Mouse (Mus musculus): ENCODE measurements around the gene Rln3.
"Not testable (repeated sequence)": the region's sequence is repeated elsewhere in the genome, so short reads cannot be mapped to it uniquely, and the experiment has no call there.

Gene Rln3

GRCm38 (mm10) chr8:84019738-84020137, 25.1 kb downstream of the Rln3 start:
- DNase-seq (ENCODE audit: low spot score): no peak

DNA sequence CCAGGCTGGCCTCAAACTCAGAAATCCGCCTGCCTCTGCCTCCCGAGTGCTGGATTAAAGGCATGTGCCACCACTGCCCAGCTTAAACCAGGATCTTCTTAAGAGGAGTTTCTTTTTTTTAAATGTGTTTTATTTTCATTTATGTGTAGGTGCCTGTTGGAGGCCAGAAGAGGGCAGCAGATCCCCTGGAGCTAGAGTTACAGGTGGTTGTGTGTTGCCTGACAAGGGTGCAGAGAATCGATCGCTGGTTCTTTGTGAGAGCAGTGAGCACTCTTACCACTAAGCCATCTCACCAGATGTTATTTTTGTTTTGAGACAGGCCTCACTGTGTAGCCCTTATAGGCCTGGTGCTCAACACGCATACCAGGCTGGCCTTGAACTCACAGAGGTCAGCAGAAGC, 29.0 kb downstream of the Rln3 start:
- DNase-seq (ENCODE audit: low spot score): no peak

GRCm38 (mm10) chr8:84012499-84013165, 32.2 kb downstream of the Rln3 start:
- peak; percentile 80 for DNase-seq (ENCODE audit: low spot score)

DNA sequence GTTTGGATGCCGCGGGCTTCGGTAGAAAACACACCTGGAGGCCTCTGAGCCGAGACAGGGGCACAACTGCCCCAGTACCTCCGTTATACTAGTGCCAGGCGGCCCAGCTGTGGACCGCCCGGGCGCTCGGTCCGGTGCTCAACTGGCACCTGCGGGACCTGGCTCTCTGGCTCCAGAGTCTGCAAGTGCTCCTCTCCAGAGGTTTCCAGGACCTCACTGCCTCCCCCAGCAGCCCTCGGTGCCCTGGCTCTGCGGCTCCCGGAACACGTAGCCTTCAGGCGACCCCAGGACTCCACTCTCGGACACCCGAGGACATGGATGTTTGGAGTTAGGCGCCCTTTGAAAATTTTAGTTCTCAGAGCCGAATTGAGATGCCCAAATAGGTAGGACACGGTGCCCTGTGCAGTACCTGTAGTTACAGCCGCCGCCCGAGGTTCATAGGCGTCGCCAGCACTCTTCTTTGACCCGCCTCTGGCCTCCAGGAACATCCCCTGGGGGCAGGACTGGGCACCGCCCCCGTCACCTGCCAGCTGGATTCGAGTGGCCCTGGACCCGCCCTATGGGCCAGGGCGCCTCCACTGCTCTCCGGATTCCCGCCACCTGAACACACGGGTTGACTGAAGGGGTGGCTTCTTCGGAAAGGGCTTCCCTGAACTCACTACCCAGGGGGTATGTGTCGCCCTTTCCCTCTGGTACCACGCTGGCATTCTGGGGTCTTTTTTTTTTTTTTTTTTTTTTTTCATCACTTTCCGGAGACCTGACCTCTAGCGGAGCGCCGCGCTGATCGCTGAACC, 32.9 kb downstream of the Rln3 start, which contains the start of gene 2210011C24Rik:
Gene 2210011C24Rik, minus strand, starts transcription at position 467 of the 794 bp plus-strand sequence.
- no peak for DNase-seq (ENCODE audit: low spot score)

- peak; percentile 77 for DNase-seq (ENCODE audit: low spot score)
Observed at GRCm38 (mm10) chr8:84010625-84011611, 33.9 kb downstream of the Rln3 start.

DNA sequence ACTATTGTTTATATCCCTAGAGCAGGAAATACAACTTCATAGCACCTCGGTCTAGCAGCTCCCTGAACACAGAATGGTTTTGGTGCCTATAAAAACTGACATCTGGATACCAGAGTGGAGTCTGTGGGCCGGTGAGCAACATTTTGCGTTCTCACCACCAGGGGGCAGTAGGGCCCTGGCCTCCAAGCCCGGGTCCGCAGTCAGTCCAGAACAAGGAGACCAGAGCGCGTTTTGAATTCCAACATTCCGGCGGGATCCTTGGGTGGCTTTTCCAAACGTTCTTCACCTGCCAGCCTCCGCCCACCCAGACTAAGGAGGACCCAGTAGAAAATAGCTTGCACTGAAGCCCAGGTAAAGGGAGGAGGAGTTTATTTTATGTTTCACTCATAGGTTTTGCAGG, 34.9 kb downstream of the Rln3 start:
- DNase-seq (ENCODE audit: low spot score): peak; percentile 92

GRCm38 (mm10) chr8:84008362-84008761, 36.4 kb downstream of the Rln3 start:
- peak; percentile 73 for DNase-seq (ENCODE audit: low spot score)

DNA sequence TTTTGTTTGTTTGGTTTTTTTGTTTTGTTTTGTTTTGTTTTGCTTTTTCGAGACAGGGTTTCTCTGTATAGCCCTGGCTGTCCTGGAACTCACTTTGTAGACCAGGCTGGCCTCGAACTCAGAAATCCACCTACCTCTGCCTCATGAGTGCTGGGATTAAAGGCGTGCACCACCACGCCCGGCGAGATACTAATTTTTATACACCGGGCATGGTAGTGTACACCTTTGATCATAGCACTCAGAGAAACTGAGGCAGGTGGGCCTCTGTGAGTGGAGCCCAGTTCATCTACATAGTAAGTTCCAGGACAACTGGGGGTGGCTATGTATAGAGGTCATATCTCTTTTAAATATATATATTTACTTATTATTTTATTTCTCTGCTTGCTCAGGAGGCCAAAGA, 39.3 kb downstream of the Rln3 start:
- not testable (repeated sequence) for DNase-seq (ENCODE audit: low spot score)

GRCm38 (mm10) chr8:84004533-84005201, 40.1 kb downstream of the Rln3 start:
- peak; percentile 94 for DNase-seq (ENCODE audit: low spot score)

DNA sequence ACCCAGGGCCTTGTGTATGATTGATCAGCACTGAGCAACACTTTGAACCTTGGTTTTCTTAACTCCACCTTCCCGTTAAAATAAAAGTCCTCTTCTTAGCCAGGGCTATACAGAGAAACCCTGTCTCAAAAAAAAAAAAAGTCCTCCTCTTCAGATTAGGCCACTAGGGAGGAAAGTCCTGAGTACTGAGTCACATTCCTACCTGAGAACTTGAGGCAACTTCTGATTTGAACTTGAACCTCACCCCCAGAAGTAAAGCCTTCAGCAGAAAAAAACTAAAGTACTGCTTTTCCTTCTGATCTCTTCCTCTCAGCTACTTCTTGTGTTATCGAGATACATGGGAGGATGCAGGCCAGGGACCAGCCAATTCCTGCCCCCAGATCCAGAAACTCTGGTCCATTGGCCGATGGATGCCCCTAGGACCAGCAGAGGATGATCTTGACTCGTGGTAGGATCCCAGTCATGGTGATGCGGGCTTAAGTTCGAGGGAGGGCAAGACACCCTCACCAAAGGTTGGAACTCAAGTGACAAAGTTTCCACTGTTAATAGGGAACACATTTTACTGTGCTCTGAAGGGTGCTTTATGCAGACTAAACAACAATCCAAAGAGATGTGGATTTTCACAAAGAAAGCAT, 41.1 kb downstream of the Rln3 start:
- no peak for DNase-seq (ENCODE audit: low spot score)

- DNase-seq (ENCODE audit: low spot score): no peak
Observed at GRCm38 (mm10) chr8:84002957-84003611, 41.7 kb downstream of the Rln3 start.

GRCm38 (mm10) chr8:84001281-84002000, 43.4 kb downstream of the Rln3 start, which contains the start of gene 1700067K01Rik:
1700067K01Rik (plus strand) TSS chr8:84001502.
- no peak for DNase-seq (ENCODE audit: low spot score)

DNA sequence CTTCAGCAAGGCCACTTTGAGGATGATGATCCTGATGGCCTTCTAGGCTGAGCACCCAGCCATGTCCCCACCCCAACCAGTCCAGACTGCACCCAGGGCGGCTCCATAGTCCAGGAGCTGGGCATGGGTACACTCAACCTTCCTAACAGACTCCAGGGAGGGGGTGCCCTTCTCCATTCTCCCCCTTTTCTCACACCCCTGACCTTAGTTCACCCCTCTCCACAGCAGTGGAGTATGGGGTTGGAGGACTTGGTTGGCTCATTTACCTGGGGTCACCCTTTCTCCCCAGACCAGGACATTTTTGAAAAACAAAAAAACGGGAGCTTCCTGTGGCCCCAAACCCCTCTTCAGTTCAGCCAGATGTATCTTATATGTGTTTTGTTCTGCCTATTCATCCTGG, 45.0 kb downstream of the Rln3 start:
- DNase-seq (ENCODE audit: low spot score): no peak

DNA sequence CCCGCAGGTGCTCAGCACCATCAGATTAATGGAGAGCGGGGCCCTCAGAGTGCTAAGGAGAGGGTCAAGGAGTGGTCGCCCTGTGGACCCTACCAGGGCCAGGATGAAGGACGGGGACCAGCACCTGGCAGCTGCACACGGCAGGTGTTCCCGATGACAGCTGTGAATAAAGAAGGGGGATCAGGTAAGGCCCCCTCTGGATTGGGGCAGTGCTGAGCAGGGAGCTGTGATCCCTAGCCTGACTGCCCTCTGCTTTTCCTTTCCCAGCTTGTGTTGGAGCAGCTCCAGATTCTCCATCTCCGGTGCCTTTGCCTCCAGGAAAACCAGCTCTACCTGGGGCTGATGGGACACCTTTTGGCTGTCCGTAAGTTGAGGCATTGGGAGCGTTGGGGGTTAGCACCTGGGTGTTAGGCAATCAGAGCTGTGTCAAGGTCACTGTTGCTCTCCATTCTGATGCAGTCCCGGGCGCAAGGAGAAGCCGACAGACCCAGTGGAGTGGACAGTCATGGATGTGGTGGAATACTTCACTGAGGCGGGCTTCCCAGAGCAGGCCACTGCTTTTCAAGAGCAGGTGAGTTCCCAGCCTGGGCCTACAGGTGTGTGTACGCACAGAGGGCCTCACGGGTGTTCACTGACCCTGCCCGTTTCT, 45.6 kb downstream of the Rln3 start:
- no peak for DNase-seq (ENCODE audit: low spot score)

- DNase-seq (ENCODE audit: low spot score): peak; percentile 87
Observed at GRCm38 (mm10) chr8:83998231-83999056, 46.4 kb downstream of the Rln3 start.

DNA sequence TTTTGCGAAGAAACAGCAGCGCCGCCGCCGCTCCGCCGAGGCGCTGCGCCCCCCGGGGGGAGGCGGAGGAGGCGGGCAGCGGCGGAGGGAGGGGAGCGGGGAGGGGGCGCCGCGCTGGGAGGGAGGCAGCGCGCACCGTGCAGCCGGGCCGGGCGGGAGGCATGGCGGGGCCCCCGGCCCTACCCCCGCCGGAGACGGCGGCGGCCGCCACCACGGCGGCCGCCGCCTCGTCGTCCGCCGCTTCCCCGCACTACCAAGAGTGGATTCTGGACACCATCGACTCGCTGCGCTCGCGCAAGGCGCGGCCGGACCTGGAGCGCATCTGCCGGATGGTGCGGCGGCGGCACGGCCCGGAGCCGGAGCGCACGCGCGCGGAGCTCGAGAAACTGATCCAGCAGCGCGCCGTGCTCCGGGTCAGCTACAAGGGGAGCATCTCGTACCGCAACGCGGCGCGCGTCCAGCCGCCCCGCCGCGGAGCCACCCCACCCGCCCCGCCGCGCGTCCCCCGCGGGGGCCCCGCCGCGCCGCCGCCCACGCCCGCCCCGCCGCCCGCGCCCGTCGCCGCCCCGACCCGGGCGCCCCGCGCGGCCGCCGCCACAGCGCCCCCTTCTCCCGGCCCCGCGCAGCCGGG, 47.2 kb downstream of the Rln3 start, which contains the start of gene Samd1:
Gene Samd1, plus strand, starts transcription at position 162 of the 631 bp plus-strand sequence.
- DNase-seq (ENCODE audit: low spot score): peak; percentile 71

DNA sequence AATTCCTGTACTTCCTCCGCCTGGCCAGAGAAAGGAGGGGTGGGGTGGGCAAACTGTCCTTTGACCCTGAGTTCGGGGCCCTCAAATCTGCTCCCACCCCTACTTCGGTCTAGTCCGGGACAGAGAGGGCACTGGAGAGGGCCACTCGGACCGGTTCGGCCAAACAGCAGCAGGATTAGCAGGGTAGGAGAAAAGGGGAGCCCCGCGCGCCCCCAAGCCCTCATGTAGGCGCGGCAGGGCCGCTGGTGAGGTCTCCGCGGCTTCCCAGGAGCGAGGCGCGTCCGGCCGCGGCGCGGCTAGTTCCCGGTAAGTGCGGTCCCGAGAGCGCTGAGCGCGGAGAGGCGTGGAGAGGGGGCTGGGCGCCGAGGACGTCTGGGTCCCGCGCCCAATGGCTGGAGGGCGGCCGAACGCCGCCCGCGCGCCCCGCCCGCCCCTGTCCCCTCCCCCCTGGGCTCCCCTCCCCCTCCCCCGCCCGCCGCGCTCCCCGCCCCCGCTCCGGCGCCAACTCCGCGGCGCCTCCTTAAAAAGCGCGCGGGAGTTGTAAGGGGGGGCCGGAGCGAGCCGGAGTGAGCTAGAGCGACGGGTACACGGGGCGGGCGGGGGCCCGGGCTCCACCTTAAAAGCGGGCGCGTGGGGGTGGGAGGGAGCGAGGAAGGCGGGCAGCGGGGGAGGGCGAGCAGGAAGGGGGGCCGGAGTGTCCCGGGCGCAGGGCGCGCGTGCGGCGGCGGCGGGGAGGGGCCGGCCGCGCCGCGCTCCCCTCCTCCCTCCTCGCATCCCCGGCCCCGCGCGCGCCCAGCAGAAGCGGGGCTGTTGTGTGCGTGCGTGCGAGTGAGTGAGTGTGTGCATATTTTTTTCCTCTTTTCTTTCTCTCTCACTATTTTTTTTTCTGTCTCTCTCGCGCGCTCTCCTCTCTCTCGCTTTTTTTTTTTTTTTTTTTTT, 48.0 kb downstream of the Rln3 start:
- DNase-seq (ENCODE audit: low spot score): peak; percentile 82
